Mouse (Mus musculus): ENCODE data around the gene C130050O18Rik. TPM values are rescaled to one million over a fixed set of nuclear protein-coding genes. Genes with fewer than 3 reads are reported as not detected.
A peak's percentile ranks its signal among the peaks of the same experiment; 100 is the strongest.
"Not testable (repeated sequence)": the region's sequence is repeated elsewhere in the genome, so short reads cannot be mapped to it uniquely, and the experiment has no call there.

The C130050O18Rik gene
- total and polyA plus RNA-seq, 2 experiments from 2014 or later = 0.34 TPM; not detected in 1

DNA sequence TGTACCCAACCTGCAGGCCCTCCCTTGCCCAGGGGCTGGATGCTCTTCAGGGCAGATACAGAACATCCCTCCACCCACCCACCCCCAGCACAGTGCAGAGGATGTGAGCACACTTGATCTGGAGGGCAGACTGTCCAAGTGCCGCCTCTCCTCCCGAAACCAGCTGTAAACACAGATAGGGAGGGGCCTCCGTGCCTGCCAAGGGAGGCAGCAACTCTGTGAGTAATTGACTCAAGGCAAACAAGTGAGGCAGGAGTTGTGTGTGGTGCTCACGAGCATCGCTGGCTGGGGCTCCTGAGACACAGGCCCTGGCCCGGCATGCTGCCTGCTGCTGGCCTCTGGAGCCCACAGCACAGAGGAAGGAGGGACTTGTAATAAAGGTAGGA, 15.4 kb upstream of the C130050O18Rik start:
- Histone ChIP-seq H3K9ac (replicated peaks; ENCODE audit: low read length) (no peak overlapping the region), H3K27me3 (ENCODE audit: insufficient read depth, low read length) (no peaks in the 10 kb centered on the region), H3K4me3 (ENCODE audit: low read length) (no peak overlapping the region), H3K27ac (peak overlapping the region; percentile 82), H3K4me2 (ENCODE audit: low read depth, low read length) (no peak overlapping the region), H3K36me3 (ENCODE audit: insufficient read depth, low read length) (no peaks in the 10 kb centered on the region), H3K4me1 (ENCODE audit: insufficient read depth, low read length) (peaks cover 25% of the 10 kb centered on the region), H3K9me3 (ENCODE audit: low read length) (no peaks in the 10 kb centered on the region)
- peak; percentile 73 for DNase-seq (ENCODE audit: low spot score)
- peak; percentile 80 for ATAC-seq
- TF ChIP-seq CTCF (IDR thresholded peaks at IDR 0.05; ENCODE audit: low read depth) = no peak
- WGBS = 26% methylated on average over 6 of the region's 6 CpGs

- H3K36me3 ChIP-seq (ENCODE audit: insufficient read depth, low read length); H3K9me3 ChIP-seq (ENCODE audit: low read length); DNase-seq (ENCODE audit: low spot score); H3K4me2 ChIP-seq (ENCODE audit: low read depth, low read length); H3K27me3 ChIP-seq (ENCODE audit: insufficient read depth, low read length); ATAC-seq; H3K9ac ChIP-seq (replicated peaks; ENCODE audit: low read length); H3K4me3 ChIP-seq (ENCODE audit: low read length): not testable (repeated sequence)
- H3K4me1 ChIP-seq (ENCODE audit: insufficient read depth, low read length) = peaks cover 25% of the 10 kb centered on the region
- WGBS = 73% methylated on average over 5 of the region's 5 CpGs
- H3K27ac ChIP-seq = peak overlapping the region; percentile 82
These were observed 14.6 kb upstream of the C130050O18Rik start for GRCm38 (mm10) chr5:139390324-139391119.

DNA sequence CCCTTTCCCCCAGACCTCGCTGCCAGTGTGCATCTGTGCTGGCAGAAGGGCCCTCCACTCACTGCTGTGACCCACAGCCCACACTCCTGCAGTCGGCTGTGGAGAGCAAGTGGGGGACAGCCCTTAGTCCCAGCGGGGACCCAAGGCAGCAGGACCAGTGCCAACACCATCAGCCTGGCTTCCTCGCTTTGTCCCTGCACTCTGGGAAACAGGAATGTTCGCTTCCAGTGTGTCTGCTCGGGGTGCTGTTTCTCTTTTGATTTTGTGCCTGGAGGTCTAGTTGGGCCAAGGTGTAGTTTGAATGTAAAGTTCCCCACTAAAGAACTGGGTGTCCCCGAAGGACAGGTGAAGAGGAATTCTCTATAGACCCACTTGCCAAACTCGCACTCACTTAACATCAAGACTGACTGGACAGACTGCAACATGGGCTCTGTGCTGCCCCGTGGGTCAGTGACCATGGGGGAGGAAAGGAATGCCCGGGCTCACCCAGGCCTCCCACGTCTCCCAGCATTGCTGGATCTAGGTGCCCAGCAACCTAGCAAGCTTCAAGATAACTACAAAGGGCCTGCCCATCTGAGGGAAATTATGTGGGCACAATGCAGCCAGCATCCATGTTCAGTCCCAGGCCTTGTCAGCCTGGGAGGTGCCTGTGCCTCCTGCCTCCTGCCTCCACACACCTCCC, 13.6 kb upstream of the C130050O18Rik start:
- H3K4me1 ChIP-seq (ENCODE audit: insufficient read depth, low read length) = peaks cover 25% of the 10 kb centered on the region
- no peaks in the 10 kb centered on the region for H3K9me3 ChIP-seq (ENCODE audit: low read length)
- WGBS = 48% methylated on average over 11 of the region's 11 CpGs
- H3K36me3 ChIP-seq (ENCODE audit: insufficient read depth, low read length) = no peaks in the 10 kb centered on the region
- DNase-seq (ENCODE audit: low spot score) (peak; percentile 56), ATAC-seq (no peak)
- H3K27me3 ChIP-seq (ENCODE audit: insufficient read depth, low read length) = no peaks in the 10 kb centered on the region
- no peak for TF ChIP-seq CTCF (IDR thresholded peaks at IDR 0.05; ENCODE audit: low read depth)
- no peak overlapping the region for H3K4me2 ChIP-seq (ENCODE audit: low read depth, low read length)
- H3K4me3 ChIP-seq (ENCODE audit: low read length) = no peak overlapping the region
- 0 out of 2 replicates have a peak overlapping the region, but pooled peaks have one; percentile 9 for H3K9ac ChIP-seq (replicated peaks; ENCODE audit: low read length)
- H3K27ac ChIP-seq = peak overlapping the region; percentile 54

- no peak for TF ChIP-seq CTCF (IDR thresholded peaks at IDR 0.05; ENCODE audit: low read depth)
- Histone ChIP-seq H3K9me3 (ENCODE audit: low read length) (no peaks in the 10 kb centered on the region), H3K4me3 (ENCODE audit: low read length) (no peak overlapping the region), H3K4me2 (ENCODE audit: low read depth, low read length) (no peak overlapping the region), H3K27me3 (ENCODE audit: insufficient read depth, low read length) (no peaks in the 10 kb centered on the region), H3K9ac (replicated peaks; ENCODE audit: low read length) (no peak overlapping the region), H3K27ac (peak overlapping the region; percentile 54), H3K4me1 (ENCODE audit: insufficient read depth, low read length) (peaks cover 23% of the 10 kb centered on the region), H3K36me3 (ENCODE audit: insufficient read depth, low read length) (no peaks in the 10 kb centered on the region)
- DNase-seq (ENCODE audit: low spot score) (no peak), ATAC-seq (no peak)
- WGBS = 93% methylated on average over 37 of the region's 37 CpGs
These were observed 12.6 kb upstream of the C130050O18Rik start for GRCm38 (mm10) chr5:139392219-139393196.

DNA sequence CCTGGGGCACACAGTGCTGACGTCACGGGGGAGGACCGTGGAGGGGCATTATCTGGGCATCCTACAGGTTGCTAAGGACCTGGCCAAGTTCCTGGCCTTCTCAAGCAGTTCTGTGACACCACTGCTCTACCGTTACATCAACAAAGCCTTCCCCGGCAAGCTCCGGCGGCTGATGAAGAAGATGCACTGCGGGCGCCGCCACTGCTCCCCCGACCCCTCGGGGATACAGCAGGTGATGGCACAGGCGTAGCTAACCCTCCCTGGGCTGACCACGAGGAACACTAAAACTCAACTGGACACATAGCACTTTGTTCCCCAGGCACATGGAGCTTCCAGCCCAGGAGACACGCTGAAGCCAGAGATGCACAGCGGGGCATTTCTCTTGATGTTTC, 11.9 kb upstream of the C130050O18Rik start:
- Histone ChIP-seq H3K9ac (replicated peaks; ENCODE audit: low read length) (no peak overlapping the region), H3K4me3 (ENCODE audit: low read length) (no peak overlapping the region), H3K36me3 (ENCODE audit: insufficient read depth, low read length) (no peaks in the 10 kb centered on the region), H3K9me3 (ENCODE audit: low read length) (no peaks in the 10 kb centered on the region), H3K4me1 (ENCODE audit: insufficient read depth, low read length) (peaks cover 18% of the 10 kb centered on the region), H3K27me3 (ENCODE audit: insufficient read depth, low read length) (no peaks in the 10 kb centered on the region), H3K27ac (no peak overlapping the region), H3K4me2 (ENCODE audit: low read depth, low read length) (no peak overlapping the region)
- no peak for ATAC-seq
- no peak for DNase-seq (ENCODE audit: low spot score)
- no peak for TF ChIP-seq CTCF (IDR thresholded peaks at IDR 0.05; ENCODE audit: low read depth)
- WGBS = 86% methylated on average over 16 of the region's 16 CpGs

GRCm38 (mm10) chr5:139394399-139394798, 10.7 kb upstream of the C130050O18Rik start:
- Histone ChIP-seq H3K36me3 (ENCODE audit: insufficient read depth, low read length) (no peaks in the 10 kb centered on the region), H3K9ac (replicated peaks; ENCODE audit: low read length) (no peak overlapping the region), H3K9me3 (ENCODE audit: low read length) (no peaks in the 10 kb centered on the region), H3K27ac (no peak overlapping the region), H3K27me3 (ENCODE audit: insufficient read depth, low read length) (no peaks in the 10 kb centered on the region), H3K4me1 (ENCODE audit: insufficient read depth, low read length) (peaks cover 7% of the 10 kb centered on the region), H3K4me2 (ENCODE audit: low read depth, low read length) (no peak overlapping the region), H3K4me3 (ENCODE audit: low read length) (no peak overlapping the region)
- ATAC-seq (no peak), DNase-seq (ENCODE audit: low spot score) (no peak)
- TF ChIP-seq CTCF (IDR thresholded peaks at IDR 0.05; ENCODE audit: low read depth) = no peak
- WGBS = 73% methylated on average over 7 of the region's 7 CpGs
